Mouse (Mus musculus) macrophage (primary cell): ENCODE measurements at regions not wholly inside any gene's neighbourhood (a gene's known extent, or its start where the extent isn't known, plus 50 kb on each side); places are given as distances from the start of the nearest gene placed in this dataset.
"Not testable (repeated sequence)": the region's sequence is repeated elsewhere in the genome, so short reads cannot be mapped to it uniquely, and the experiment has no call there.

ENCODE experiments used
- H3K27ac ChIP-seq: fragments of 350-480 bp; formaldehyde crosslinking; 2 replicates; pipeline ENCODE4 v1.9.0; 2021
- H3K36me3 ChIP-seq: fragments of 350-480 bp; formaldehyde crosslinking; 2 replicates; pipeline ENCODE4 v1.9.0; 2021; ENCODE audit errors: inconsistent target
- H3K4me3 ChIP-seq: fragments of 350-480 bp; formaldehyde crosslinking; 2 replicates; pipeline ENCODE4 v1.9.0; 2021; ENCODE audit errors: inconsistent target
- H3K79me2 ChIP-seq: fragments of 350-480 bp; formaldehyde crosslinking; 2 replicates; pipeline ENCODE4 v1.9.0; 2021; ENCODE audit errors: inconsistent target
- WGBS: methylation state at CpG from one replicate; pipeline ENCODE4 v1.1.7; 2026; ENCODE audit warnings: inconsistent platforms; ENCODE audit not compliant: missing documents; 5-methylcytosine and 5-hydroxymethylcytosine counted together

GRCm38 (mm10) chr5:77796960-77797359 lies 389.1 kb upstream of the Igfbp7 start:
- Histone ChIP-seq H3K79me2 (no peaks in the 10 kb centered on the region), H3K27ac (no peak overlapping the region), H3K36me3 (no peaks in the 10 kb centered on the region), H3K4me3 (no peak overlapping the region)
- WGBS: 89% methylated on average over 3 of the region's 3 CpGs

GRCm38 (mm10) chr5:77795766-77796165 lies 387.9 kb upstream of the Igfbp7 start:
- no peak overlapping the region for H3K4me3 ChIP-seq
- no peak overlapping the region for H3K27ac ChIP-seq
- no peaks in the 10 kb centered on the region for H3K79me2 ChIP-seq
- no peaks in the 10 kb centered on the region for H3K36me3 ChIP-seq
- 84% methylated on average over 5 of the region's 5 CpGs for WGBS

DNA sequence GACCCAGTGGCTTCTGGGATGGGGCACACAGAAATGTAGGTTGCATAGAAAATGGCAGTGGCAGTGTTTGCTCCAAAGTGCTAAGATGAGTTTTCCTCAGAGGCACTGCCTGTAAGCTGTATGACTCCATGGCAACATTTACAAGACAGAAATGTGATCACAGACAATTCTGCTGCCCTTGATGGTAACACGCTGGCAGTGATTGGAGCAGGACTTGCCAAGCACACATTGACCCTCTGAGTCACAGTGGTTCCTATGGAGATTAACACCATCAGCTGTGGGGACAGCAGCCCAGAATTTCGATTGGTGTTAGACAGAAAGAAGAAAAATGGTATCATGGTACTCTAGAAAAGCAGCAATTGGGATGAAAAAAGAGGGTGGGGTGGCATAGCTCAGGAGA lies 376.1 kb upstream of the Igfbp7 start:
- H3K79me2 ChIP-seq: no peaks in the 10 kb centered on the region
- no peak overlapping the region for H3K27ac ChIP-seq
- H3K36me3 ChIP-seq: no peaks in the 10 kb centered on the region
- 62% methylated on average over 2 of the region's 2 CpGs for WGBS
- H3K4me3 ChIP-seq: no peak overlapping the region

GRCm38 (mm10) chr5:77762426-77763042 lies 354.7 kb upstream of the Igfbp7 start:
- Histone ChIP-seq H3K36me3 (no peaks in the 10 kb centered on the region), H3K27ac (no peak overlapping the region), H3K4me3 (no peak overlapping the region), H3K79me2 (no peaks in the 10 kb centered on the region)
- 91% methylated on average over 6 of the region's 6 CpGs for WGBS

GRCm38 (mm10) chr5:77762013-77762412 lies 354.2 kb upstream of the Igfbp7 start:
- no peaks in the 10 kb centered on the region for H3K79me2 ChIP-seq
- no peaks in the 10 kb centered on the region for H3K36me3 ChIP-seq
- H3K27ac ChIP-seq: no peak overlapping the region
- 93% methylated on average over 6 of the region's 6 CpGs for WGBS
- no peak overlapping the region for H3K4me3 ChIP-seq

GRCm38 (mm10) chr5:77748933-77749332 lies 341.1 kb upstream of the Igfbp7 start:
- H3K79me2 ChIP-seq: no peaks in the 10 kb centered on the region

GRCm38 (mm10) chr5:77746604-77747003 lies 338.8 kb upstream of the Igfbp7 start:
- whole genome bisulfite sequencing: 80% methylated on average over 5 of the region's 5 CpGs
- no peak overlapping the region for H3K4me3 ChIP-seq
- H3K79me2 ChIP-seq: no peaks in the 10 kb centered on the region
- H3K36me3 ChIP-seq: no peaks in the 10 kb centered on the region
- H3K27ac ChIP-seq: no peak overlapping the region

More at GRCm38 (mm10) chr5:77748933-77749332, 341.1 kb upstream of the Igfbp7 start:
- 86% methylated on average over 1 of the region's 1 CpGs for WGBS
- Histone ChIP-seq H3K27ac (no peak overlapping the region), H3K4me3 (no peak overlapping the region), H3K36me3 (no peaks in the 10 kb centered on the region)

- Histone ChIP-seq H3K4me3 (no peak overlapping the region), H3K79me2 (no peaks in the 10 kb centered on the region), H3K27ac (no peak overlapping the region), H3K36me3 (no peaks in the 10 kb centered on the region)
- 82% methylated on average over 2 of the region's 3 CpGs for WGBS
These were observed 335.6 kb upstream of the Igfbp7 start for GRCm38 (mm10) chr5:77743467-77743866.

DNA sequence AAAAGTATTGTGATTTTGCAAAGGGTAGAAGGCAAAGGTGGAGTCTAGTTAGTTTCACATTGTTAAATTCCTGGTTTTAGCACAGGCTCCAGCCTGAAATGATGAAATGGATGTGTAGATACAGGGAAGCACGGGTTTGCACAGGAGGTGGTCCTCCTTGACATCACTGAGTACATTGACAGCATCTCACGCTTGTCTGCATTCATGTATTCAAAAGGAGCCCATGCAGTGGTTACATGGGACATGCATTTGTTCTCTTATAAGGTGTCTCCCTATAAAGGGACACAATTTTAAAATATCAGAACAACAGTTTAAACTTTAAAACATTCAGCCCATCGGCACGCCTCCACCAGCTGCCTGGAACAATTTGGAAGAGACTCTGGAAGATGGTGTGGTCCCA lies 322.4 kb upstream of the Igfbp7 start:
- not testable (repeated sequence) for H3K27ac ChIP-seq, H3K36me3 ChIP-seq, H3K4me3 ChIP-seq, H3K79me2 ChIP-seq
- WGBS: 79% methylated on average over 4 of the region's 4 CpGs

- Histone ChIP-seq H3K79me2 (no peaks in the 10 kb centered on the region), H3K27ac (no peak overlapping the region), H3K4me3 (no peak overlapping the region), H3K36me3 (no peaks in the 10 kb centered on the region)
- 76% methylated on average over 3 of the region's 3 CpGs for WGBS
These were observed 273.8 kb upstream of the Igfbp7 start for GRCm38 (mm10) chr5:77681592-77681991.

DNA sequence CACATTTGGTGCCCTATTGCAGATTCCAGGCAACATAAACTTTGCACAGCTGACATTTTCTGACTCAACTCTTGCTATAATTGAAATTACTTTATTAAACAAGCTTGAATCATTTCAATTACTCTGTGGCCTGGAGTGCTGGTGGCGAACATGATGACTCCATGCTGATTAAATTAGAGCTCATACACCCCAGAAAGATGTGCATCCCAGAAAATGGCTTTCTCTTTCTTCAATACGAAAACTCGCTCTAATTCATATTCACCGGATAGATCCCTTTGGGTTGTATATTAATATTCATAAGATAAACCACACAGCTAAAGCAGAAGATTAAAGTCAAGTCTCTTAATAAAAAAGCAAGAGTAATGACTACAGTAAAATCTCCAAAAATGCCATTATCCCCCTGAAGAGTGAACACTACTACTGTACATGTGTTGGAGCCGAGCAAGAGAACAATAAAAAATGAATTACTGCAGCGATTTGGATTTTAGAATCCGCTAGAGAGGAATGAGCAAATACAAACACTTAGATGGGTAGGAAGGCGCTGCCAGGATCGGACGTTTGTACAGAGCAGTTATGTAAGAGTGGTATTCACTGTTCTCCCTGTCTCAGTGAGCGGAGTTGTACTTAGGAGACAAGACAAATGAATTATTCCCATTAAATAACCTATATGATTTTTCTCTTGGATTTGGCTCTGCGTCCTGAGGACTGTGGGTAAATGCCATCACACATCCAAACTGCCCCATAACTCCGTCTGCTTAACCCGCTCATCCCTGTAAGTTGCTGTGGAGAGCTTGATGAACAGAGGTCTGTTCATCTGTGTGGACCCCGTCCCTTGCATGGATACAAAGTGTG lies 264.5 kb upstream of the Igfbp7 start:
- Histone ChIP-seq H3K79me2 (no peaks in the 10 kb centered on the region), H3K27ac (no peak overlapping the region), H3K4me3 (no peak overlapping the region), H3K36me3 (no peaks in the 10 kb centered on the region)
- 88% methylated on average over 15 of the region's 15 CpGs for WGBS

GRCm38 (mm10) chr5:77663096-77663495 lies 255.3 kb upstream of the Igfbp7 start:
- 73% methylated on average over 3 of the region's 3 CpGs for WGBS
- Histone ChIP-seq H3K36me3 (no peaks in the 10 kb centered on the region), H3K27ac (no peak overlapping the region), H3K4me3 (no peak overlapping the region), H3K79me2 (no peaks in the 10 kb centered on the region)

GRCm38 (mm10) chr5:77659016-77659415 lies 251.2 kb upstream of the Igfbp7 start:
- H3K36me3 ChIP-seq: no peaks in the 10 kb centered on the region
- no peaks in the 10 kb centered on the region for H3K79me2 ChIP-seq
- WGBS: 92% methylated on average over 6 of the region's 6 CpGs
- H3K4me3 ChIP-seq: no peak overlapping the region
- no peak overlapping the region for H3K27ac ChIP-seq

GRCm38 (mm10) chr5:77644651-77645050 lies 236.8 kb upstream of the Igfbp7 start:
- Histone ChIP-seq H3K4me3 (no peak overlapping the region), H3K36me3 (no peaks in the 10 kb centered on the region), H3K27ac (no peak overlapping the region), H3K79me2 (no peaks in the 10 kb centered on the region)
- WGBS: 90% methylated on average over 5 of the region's 5 CpGs

DNA sequence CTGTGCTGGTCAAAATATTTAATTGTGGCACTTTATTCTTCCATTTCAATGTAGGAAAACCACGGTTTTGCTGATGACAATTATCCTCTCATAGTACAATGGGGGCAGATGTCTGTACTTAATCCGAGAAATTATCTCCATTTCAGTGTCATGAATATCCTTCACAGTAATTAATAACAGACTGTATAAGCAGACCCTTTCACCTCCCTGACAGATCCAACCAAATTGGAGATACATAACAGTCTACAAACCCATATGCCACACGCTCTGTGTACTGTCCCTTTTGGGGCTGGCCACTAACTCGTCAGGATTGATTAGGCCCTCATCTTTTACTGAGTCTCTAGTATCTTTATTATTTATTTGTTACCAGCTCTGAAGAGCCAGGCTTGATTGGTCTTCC lies 212.6 kb upstream of the Igfbp7 start:
- Histone ChIP-seq H3K27ac (no peak overlapping the region), H3K79me2 (no peaks in the 10 kb centered on the region), H3K36me3 (no peaks in the 10 kb centered on the region), H3K4me3 (no peak overlapping the region)
- WGBS: 90% methylated on average over 4 of the region's 4 CpGs
